Mouse (Mus musculus): ENCODE measurements at regions not wholly inside any gene's neighbourhood (a gene's known extent, or its start where the extent isn't known, plus 50 kb on each side); places are given as distances from the start of the nearest gene placed in this dataset.

DNA sequence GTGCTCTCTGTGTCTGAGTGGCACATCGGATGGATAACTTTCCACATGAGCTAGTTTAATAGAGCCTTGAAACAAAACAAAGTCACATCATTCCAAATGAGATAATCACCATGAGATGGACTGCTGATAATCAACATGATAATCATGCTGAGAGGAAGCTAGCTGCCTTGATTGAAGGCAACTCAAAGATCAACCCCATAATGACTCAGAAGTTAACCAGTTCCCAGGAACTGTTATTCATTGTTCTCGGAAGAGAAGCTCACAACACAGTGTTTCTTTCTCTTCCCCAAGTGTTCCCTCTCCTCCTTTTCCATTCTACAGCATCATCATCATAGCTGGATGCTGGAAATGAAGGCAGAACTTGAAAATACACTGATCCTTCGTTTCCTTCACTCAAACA is 674.9 kb upstream of the Adgra3 start:
- no peak for TF ChIP-seq CTCF (IDR thresholded peaks at IDR 0.05; ENCODE audit: borderline replicate concordance, insufficient read depth, low read depth, low read length)
- TF ChIP-seq POLR2A (IDR thresholded peaks at IDR 0.05; ENCODE audit: borderline replicate concordance, insufficient read depth, low read length), result no peak

All from cerebellum, adult 2 months (tissue).